Mouse (Mus musculus) thymus, postnatal 10 days (tissue): Measurements from ENCODE around the gene Ctf2.
"Not testable (repeated sequence)": the region's sequence is repeated elsewhere in the genome, so short reads cannot be mapped to it uniquely, and the experiment has no call there.

Source experiments
- DNase-seq, 2 experiments: peaks; one replicate each; pipeline ENCODE4 v3.0.0; 2021; ENCODE audit warnings: low spot score in 2 of 2

The Ctf2 gene

GRCm38 (mm10) chr7:127732066-127732465 is at the start of gene Ctf2:
Gene Ctf2, minus strand, starts transcription at chr7:127732166.
- not testable (repeated sequence) for DNase-seq

- DNase-seq = no peak
These were observed 46.4 kb upstream of the Ctf2 start for GRCm38 (mm10) chr7:127778350-127778749.

GRCm38 (mm10) chr7:127777474-127778266 is 45.7 kb upstream of the Ctf2 start:
- DNase-seq = peak; percentile 45 to 51

GRCm38 (mm10) chr7:127776878-127777473 is 45.0 kb upstream of the Ctf2 start:
- DNase-seq = peak; percentile 92 to 94

- peak; percentile 76 to 86 for DNase-seq
These were observed 44.5 kb upstream of the Ctf2 start, which contains the start of gene Setd1a for GRCm38 (mm10) chr7:127776426-127776825. Gene Setd1a, plus strand, starts transcription at chr7:127776670.

GRCm38 (mm10) chr7:127775837-127776236 is 43.9 kb upstream of the Ctf2 start:
- DNase-seq = not testable (repeated sequence)

- peak; percentile 61 to 80 for DNase-seq
These were observed 41.9 kb upstream of the Ctf2 start for GRCm38 (mm10) chr7:127773664-127774384.

- DNase-seq = no peak
These were observed 40.6 kb upstream of the Ctf2 start for GRCm38 (mm10) chr7:127772557-127772956.

- no peak for DNase-seq
These were observed 40.1 kb upstream of the Ctf2 start for GRCm38 (mm10) chr7:127772080-127772479.

GRCm38 (mm10) chr7:127771262-127771661 is 39.3 kb upstream of the Ctf2 start:
- peak in 1 of 2 experiments; percentile 25 for DNase-seq

GRCm38 (mm10) chr7:127770039-127770905 is 38.3 kb upstream of the Ctf2 start:
- DNase-seq = peak in 1 of 2 experiments; percentile 35

GRCm38 (mm10) chr7:127769651-127770038 is 37.7 kb upstream of the Ctf2 start, which contains the start of gene Orai3:
Gene Orai3, plus strand, starts transcription at chr7:127769815.
- DNase-seq = peak; percentile 44 to 51

GRCm38 (mm10) chr7:127768997-127769593 is 37.1 kb upstream of the Ctf2 start:
- DNase-seq = peak; percentile 27 to 40

GRCm38 (mm10) chr7:127768346-127768996 is 36.5 kb upstream of the Ctf2 start:
- no peak for DNase-seq

- DNase-seq = no peak
These were observed 35.8 kb upstream of the Ctf2 start for GRCm38 (mm10) chr7:127767671-127768345.

GRCm38 (mm10) chr7:127766851-127767609 is 35.1 kb upstream of the Ctf2 start:
- no peak for DNase-seq

GRCm38 (mm10) chr7:127765756-127766155 is 33.8 kb upstream of the Ctf2 start:
- no peak for DNase-seq

- no peak for DNase-seq
These were observed 31.7 kb upstream of the Ctf2 start for GRCm38 (mm10) chr7:127763642-127764041.

- DNase-seq = peak in 1 of 2 experiments; percentile 60
These were observed 29.1 kb upstream of the Ctf2 start for GRCm38 (mm10) chr7:127761026-127761425.
